Mouse (Mus musculus): Measurements from ENCODE around the gene Prrt3. TPM values are rescaled to one million over a fixed set of nuclear protein-coding genes. Genes with fewer than 3 reads are reported as not detected.
A peak's percentile ranks its signal among the peaks of the same experiment; 100 is the strongest.

Gene Prrt3
- polyA plus RNA-seq, 1 experiment = not detected

GRCm38 (mm10) chr6:113495071-113495675 is 6.6 kb downstream of the Prrt3 start:
- Histone ChIP-seq H3K4me1 (ENCODE audit: control insufficient read depth) (peaks cover 16% of the 10 kb centered on the region), H3K27me3 (ENCODE audit: control insufficient read depth) (peaks cover 53% of the 10 kb centered on the region), H3K4me3 (replicated peaks) (peak overlapping the region; percentile 62), H3K36me3 (ENCODE audit: control insufficient read depth) (peaks cover 7% of the 10 kb centered on the region; the same call in 1 of the 2 replicates), H3K9me3 (ENCODE audit: control insufficient read depth, low read length) (no peaks in the 10 kb centered on the region; the same call in 1 of the 2 replicates)
- TF ChIP-seq TAL1 (IDR thresholded peaks at IDR 0.05; ENCODE audit: low read length) = no peak
- no peak for TF ChIP-seq GATA1 (IDR thresholded peaks at IDR 0.05; ENCODE audit: low read length)

DNA sequence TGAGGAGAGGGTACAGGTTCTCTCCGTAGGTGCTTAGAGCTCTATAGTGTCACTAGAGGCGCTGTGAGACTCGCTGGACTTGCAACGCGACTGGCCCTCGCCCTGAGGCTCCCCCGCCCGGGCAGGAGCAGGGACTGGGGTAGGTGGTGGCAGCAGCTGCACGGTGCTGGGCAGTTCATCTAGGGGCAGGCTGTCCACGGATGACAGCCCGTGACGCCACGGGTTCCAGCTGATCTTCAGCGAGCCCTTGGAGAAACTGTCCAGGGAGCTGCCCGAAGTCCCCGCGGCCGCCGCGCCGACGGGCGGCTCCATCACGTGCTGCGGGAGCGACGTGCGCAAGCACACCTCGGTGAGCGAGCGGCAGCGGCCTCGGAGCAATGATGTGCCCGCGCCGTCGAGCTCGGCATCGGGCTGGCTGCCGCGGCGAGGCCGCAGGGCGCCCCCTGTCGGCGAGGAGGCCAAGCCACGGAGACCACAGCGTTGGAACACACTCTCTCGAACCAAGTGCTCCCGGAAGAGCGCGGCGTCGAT is 7.4 kb downstream of the Prrt3 start:
- Histone ChIP-seq H3K9me3 (ENCODE audit: control insufficient read depth, low read length) (no peaks in the 10 kb centered on the region; the same call in 1 of the 2 replicates), H3K4me1 (ENCODE audit: control insufficient read depth) (peaks cover 16% of the 10 kb centered on the region), H3K36me3 (ENCODE audit: control insufficient read depth) (peaks cover 12% of the 10 kb centered on the region), H3K4me3 (replicated peaks) (peak overlapping the region; percentile 62), H3K27me3 (ENCODE audit: control insufficient read depth) (peaks cover 45% of the 10 kb centered on the region)
- TF ChIP-seq GATA1 (IDR thresholded peaks at IDR 0.05; ENCODE audit: low read length) = no peak
- no peak for TF ChIP-seq TAL1 (IDR thresholded peaks at IDR 0.05; ENCODE audit: low read length)

GRCm38 (mm10) chr6:113492101-113492864 is 9.4 kb downstream of the Prrt3 start:
- H3K4me3 ChIP-seq (replicated peaks) = no peak overlapping the region
- H3K9me3 ChIP-seq (ENCODE audit: control insufficient read depth, low read length) = no peaks in the 10 kb centered on the region; the same call in 1 of the 2 replicates
- peaks cover 19% of the 10 kb centered on the region for H3K36me3 ChIP-seq (ENCODE audit: control insufficient read depth)
- TF ChIP-seq TAL1 (IDR thresholded peaks at IDR 0.05; ENCODE audit: low read length) = no peak
- no peak for TF ChIP-seq GATA1 (IDR thresholded peaks at IDR 0.05; ENCODE audit: low read length)
- peaks cover 24% of the 10 kb centered on the region for H3K4me1 ChIP-seq (ENCODE audit: control insufficient read depth)
- peaks cover 33% of the 10 kb centered on the region for H3K27me3 ChIP-seq (ENCODE audit: control insufficient read depth)

- Histone ChIP-seq H3K9me3 (ENCODE audit: control insufficient read depth, low read length) (no peaks in the 10 kb centered on the region), H3K4me1 (ENCODE audit: control insufficient read depth) (peaks cover 24% of the 10 kb centered on the region), H3K27me3 (ENCODE audit: control insufficient read depth) (peaks cover 4% of the 10 kb centered on the region), H3K4me3 (replicated peaks) (no peak overlapping the region), H3K36me3 (ENCODE audit: control insufficient read depth) (peaks cover 19% of the 10 kb centered on the region)
- TF ChIP-seq GATA1 (IDR thresholded peaks at IDR 0.05; ENCODE audit: low read length) = no peak
- TF ChIP-seq TAL1 (IDR thresholded peaks at IDR 0.05; ENCODE audit: low read length) = no peak
These were observed 12.3 kb downstream of the Prrt3 start for GRCm38 (mm10) chr6:113489410-113489809.

GRCm38 (mm10) chr6:113487125-113487576 is 14.6 kb downstream of the Prrt3 start:
- H3K9me3 ChIP-seq (ENCODE audit: control insufficient read depth, low read length) = no peaks in the 10 kb centered on the region
- no peak overlapping the region for H3K4me3 ChIP-seq (replicated peaks)
- H3K27me3 ChIP-seq (ENCODE audit: control insufficient read depth) = peaks cover 7% of the 10 kb centered on the region
- peaks cover 39% of the 10 kb centered on the region for H3K4me1 ChIP-seq (ENCODE audit: control insufficient read depth)
- 0 out of 2 replicates have a peak, but pooled peaks have one; percentile 16 for TF ChIP-seq GATA1 (IDR thresholded peaks at IDR 0.05; ENCODE audit: low read length)
- no peak for TF ChIP-seq TAL1 (IDR thresholded peaks at IDR 0.05; ENCODE audit: low read length)
- H3K36me3 ChIP-seq (ENCODE audit: control insufficient read depth) = peaks cover 17% of the 10 kb centered on the region

- no peaks in the 10 kb centered on the region for H3K9me3 ChIP-seq (ENCODE audit: control insufficient read depth, low read length)
- peaks cover 43% of the 10 kb centered on the region for H3K4me1 ChIP-seq (ENCODE audit: control insufficient read depth)
- H3K4me3 ChIP-seq (replicated peaks) = peak overlapping the region; percentile 74
- H3K36me3 ChIP-seq (ENCODE audit: control insufficient read depth) = peaks cover 6% of the 10 kb centered on the region; the same call in 1 of the 2 replicates
- no peak for TF ChIP-seq TAL1 (IDR thresholded peaks at IDR 0.05; ENCODE audit: low read length)
- TF ChIP-seq GATA1 (IDR thresholded peaks at IDR 0.05; ENCODE audit: low read length) = no peak
- H3K27me3 ChIP-seq (ENCODE audit: control insufficient read depth) = peaks cover 39% of the 10 kb centered on the region
These were observed 18.0 kb downstream of the Prrt3 start for GRCm38 (mm10) chr6:113483729-113484128.

DNA sequence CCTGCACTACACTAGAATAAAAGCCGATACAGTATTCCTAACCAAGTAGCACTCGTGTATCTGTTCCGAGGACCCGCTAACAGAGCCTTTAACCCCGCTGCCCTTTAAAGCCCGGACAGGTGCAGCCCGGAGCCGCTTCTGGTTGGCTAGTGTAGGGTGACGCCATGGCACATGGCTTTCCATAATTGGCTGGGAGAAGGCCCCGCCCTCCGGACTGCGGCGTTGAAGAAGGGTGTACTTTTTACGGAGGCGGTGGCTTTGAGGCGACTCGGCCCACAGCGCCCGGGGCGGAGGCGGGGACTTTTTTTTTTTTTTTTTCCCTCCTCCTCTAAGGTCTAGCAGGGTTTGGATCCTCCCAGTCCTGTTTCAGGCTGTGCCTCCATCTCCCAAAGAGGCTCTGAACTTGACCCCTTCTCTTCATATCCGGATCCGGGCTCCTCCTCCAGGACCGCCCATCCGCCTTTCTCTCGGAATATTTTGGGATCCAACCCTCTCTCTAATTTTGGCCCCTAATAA is 18.6 kb downstream of the Prrt3 start, which contains the start of gene Creld1:
Gene Creld1, plus strand, starts transcription at position 198 of the 516 bp plus-strand sequence.
- no peak for TF ChIP-seq GATA1 (IDR thresholded peaks at IDR 0.05; ENCODE audit: low read length)
- no peak for TF ChIP-seq TAL1 (IDR thresholded peaks at IDR 0.05; ENCODE audit: low read length)
- Histone ChIP-seq H3K4me1 (ENCODE audit: control insufficient read depth) (peaks cover 43% of the 10 kb centered on the region), H3K36me3 (ENCODE audit: control insufficient read depth) (peaks cover 4% of the 10 kb centered on the region; the same call in 1 of the 2 replicates), H3K27me3 (ENCODE audit: control insufficient read depth) (peaks cover 39% of the 10 kb centered on the region), H3K9me3 (ENCODE audit: control insufficient read depth, low read length) (no peaks in the 10 kb centered on the region), H3K4me3 (replicated peaks) (peak within 1 kb of the TSS; percentile 74)

- H3K9me3 ChIP-seq (ENCODE audit: control insufficient read depth, low read length) = no peaks in the 10 kb centered on the region
- no peaks in the 10 kb centered on the region; the same call in 1 of the 2 replicates for H3K36me3 ChIP-seq (ENCODE audit: control insufficient read depth)
- peaks cover 38% of the 10 kb centered on the region for H3K4me1 ChIP-seq (ENCODE audit: control insufficient read depth)
- H3K4me3 ChIP-seq (replicated peaks) = peak overlapping the region; percentile 74
- TF ChIP-seq GATA1 (IDR thresholded peaks at IDR 0.05; ENCODE audit: low read length) (no peak), TAL1 (IDR thresholded peaks at IDR 0.05; ENCODE audit: low read length) (no peak)
- H3K27me3 ChIP-seq (ENCODE audit: control insufficient read depth) = peaks cover 39% of the 10 kb centered on the region
These were observed 19.1 kb downstream of the Prrt3 start for GRCm38 (mm10) chr6:113482477-113483099.

All from erythroblast, embryonic 14.5 days (primary cell).